Mouse (Mus musculus) erythroblast, embryonic 14.5 days (primary cell): ENCODE measurements at regions not wholly inside any gene's neighbourhood (a gene's known extent, or its start where the extent isn't known, plus 50 kb on each side); places are given as distances from the start of the nearest gene placed in this dataset.

Experiments
- H3K27me3 ChIP-seq: 2 replicates; pipeline ENCODE4 v1.6.1; 2012; ENCODE audit warnings: inconsistent platforms; ENCODE audit not compliant: control insufficient read depth
- H3K36me3 ChIP-seq: 2 replicates; pipeline ENCODE4 v1.6.1; 2012; ENCODE audit warnings: mild to moderate bottlenecking, inconsistent platforms; ENCODE audit not compliant: control insufficient read depth
- H3K4me1 ChIP-seq: 2 replicates; pipeline ENCODE4 v1.6.1; 2012; ENCODE audit warnings: inconsistent platforms; ENCODE audit not compliant: control insufficient read depth
- H3K4me3 ChIP-seq: replicated peaks from 2 replicates; pipeline ENCODE3; 2012; ENCODE audit warnings: moderate library complexity, mild to moderate bottlenecking, inconsistent platforms
- H3K9me3 ChIP-seq: 2 replicates; pipeline ENCODE4 v1.6.1; 2012; ENCODE audit warnings: low read length, inconsistent platforms, mixed read lengths; ENCODE audit not compliant: control insufficient read depth
- GATA1 ChIP-seq: IDR thresholded peaks from 2 replicates; pipeline ENCODE4 v1.6.1; 2012; ENCODE audit warnings: low read length, inconsistent platforms, mixed read lengths
- TAL1 ChIP-seq: IDR thresholded peaks from 3 replicates; pipeline ENCODE4 v1.6.1; 2012; ENCODE audit warnings: low read length, inconsistent platforms, mixed read lengths

DNA sequence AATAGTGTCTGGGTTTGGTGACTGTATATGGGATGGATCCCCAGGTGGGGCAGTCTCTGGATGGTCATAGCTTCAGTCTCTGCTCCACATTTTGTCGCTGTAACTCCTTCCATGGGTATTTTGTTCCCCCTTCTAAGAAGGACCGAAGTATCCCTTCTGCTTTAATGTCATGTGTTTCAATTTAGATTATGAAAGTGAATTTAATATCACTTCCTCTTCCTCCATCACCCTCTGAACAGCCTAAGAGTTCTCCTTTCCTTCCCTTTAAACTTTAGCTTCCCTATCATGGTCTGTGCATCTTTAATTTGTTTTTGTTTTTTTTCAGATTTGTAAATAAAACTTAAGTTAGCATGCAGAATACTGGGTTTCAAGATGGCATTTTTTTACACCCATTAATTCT, 211.0 kb upstream of the Phyhipl start:
- H3K4me1 ChIP-seq = no peaks in the 10 kb centered on the region
- H3K4me3 ChIP-seq = no peak overlapping the region
- TF ChIP-seq GATA1 = no peak
- TF ChIP-seq TAL1 = no peak
- H3K9me3 ChIP-seq = peaks cover 10% of the 10 kb centered on the region; the same call in 1 of the 2 replicates
- H3K36me3 ChIP-seq = no peaks in the 10 kb centered on the region
- no peaks in the 10 kb centered on the region for H3K27me3 ChIP-seq

DNA sequence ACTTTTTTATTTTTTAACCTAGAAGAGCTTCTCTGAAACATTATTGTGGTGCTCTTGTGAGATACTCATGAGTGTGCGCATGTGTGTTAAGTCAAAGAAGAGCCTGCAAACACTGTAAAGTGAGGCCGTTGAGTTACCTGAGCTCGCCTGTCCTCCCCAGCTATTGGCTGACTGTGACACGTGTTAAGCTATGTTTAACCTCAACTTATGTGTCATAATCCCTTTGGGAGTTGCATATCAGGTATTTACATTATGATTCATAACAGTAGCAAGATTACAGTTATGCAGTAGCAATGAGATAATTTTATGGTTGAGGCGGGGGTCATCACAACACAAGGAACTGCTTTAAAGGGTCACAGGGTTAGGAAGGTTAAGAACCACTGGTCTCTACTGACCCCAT, 208.9 kb upstream of the Phyhipl start:
- Histone ChIP-seq H3K9me3 (peaks cover 13% of the 10 kb centered on the region; the same call in 1 of the 2 replicates), H3K4me3 (no peak overlapping the region), H3K36me3 (no peaks in the 10 kb centered on the region), H3K27me3 (no peaks in the 10 kb centered on the region), H3K4me1 (no peaks in the 10 kb centered on the region)
- TF ChIP-seq TAL1 = no peak
- TF ChIP-seq GATA1 = no peak

DNA sequence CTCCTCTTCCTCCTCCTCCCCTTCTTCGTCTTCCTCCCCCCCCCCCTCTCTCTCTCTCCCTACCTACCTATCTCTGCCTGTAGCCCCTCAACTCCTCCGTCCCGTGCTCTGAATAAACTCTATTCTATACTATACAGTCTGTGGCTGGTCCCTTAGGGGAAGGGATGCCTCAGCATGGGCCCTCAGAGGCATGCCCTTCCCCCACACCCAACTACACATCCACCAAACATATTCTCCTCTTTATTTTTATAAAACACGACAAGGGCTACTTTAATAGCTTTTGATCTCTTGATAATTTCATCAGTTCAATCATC, 206.2 kb upstream of the Phyhipl start:
- no peak for TF ChIP-seq GATA1
- no peak for TF ChIP-seq TAL1

DNA sequence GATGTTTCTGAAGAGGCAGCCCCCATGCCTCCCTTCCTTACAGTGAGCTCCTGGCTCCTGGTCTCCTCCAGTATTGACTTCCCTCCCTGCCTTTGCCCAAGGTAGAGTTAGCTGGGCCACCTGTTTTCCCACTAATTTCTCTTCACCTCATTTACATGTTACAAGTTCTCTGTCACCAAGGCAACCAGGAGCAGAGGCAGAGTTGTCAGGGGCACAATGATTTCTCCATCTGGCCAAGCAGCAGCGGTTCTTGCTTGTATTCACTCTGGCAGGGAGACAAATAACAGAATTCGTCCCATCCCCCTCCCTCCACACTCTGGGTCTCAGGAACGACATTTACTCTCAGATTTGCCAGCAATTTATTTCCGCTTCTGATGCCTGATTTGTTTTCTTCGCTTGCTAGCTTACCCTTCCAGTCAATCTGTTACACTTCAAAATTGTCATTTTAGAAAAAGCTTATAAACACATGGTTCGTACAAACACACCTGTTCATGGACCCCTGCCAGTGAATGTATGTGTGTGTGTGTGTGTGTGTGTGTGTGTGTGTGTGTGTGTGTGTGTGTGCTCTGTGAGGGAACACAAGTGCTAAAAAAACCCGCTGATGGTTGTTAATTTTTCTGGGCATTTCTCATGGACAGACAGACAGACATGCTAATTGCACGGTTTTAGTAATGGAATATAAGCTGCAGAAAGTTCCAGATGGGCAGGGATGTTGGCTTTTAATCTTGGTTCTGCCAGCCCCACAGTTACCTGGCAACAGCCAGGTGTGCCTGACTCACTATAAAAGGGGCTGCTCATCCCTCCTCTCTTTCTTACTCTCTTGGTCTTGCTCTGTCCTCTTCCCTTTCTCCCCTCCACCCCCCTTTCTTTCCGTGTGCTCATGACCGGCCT, 205.6 kb upstream of the Phyhipl start:
- no peak for TF ChIP-seq GATA1
- no peak for TF ChIP-seq TAL1
- Histone ChIP-seq H3K36me3 (no peaks in the 10 kb centered on the region), H3K9me3 (peaks cover 24% of the 10 kb centered on the region), H3K4me1 (no peaks in the 10 kb centered on the region), H3K27me3 (no peaks in the 10 kb centered on the region), H3K4me3 (no peak overlapping the region)

More for the DNA sequence above, 206.2 kb upstream of the Phyhipl start:
- H3K4me3 ChIP-seq = no peak overlapping the region
- peaks cover 20% of the 10 kb centered on the region for H3K9me3 ChIP-seq
- H3K27me3 ChIP-seq = no peaks in the 10 kb centered on the region
- H3K4me1 ChIP-seq = no peaks in the 10 kb centered on the region
- H3K36me3 ChIP-seq = no peaks in the 10 kb centered on the region

DNA sequence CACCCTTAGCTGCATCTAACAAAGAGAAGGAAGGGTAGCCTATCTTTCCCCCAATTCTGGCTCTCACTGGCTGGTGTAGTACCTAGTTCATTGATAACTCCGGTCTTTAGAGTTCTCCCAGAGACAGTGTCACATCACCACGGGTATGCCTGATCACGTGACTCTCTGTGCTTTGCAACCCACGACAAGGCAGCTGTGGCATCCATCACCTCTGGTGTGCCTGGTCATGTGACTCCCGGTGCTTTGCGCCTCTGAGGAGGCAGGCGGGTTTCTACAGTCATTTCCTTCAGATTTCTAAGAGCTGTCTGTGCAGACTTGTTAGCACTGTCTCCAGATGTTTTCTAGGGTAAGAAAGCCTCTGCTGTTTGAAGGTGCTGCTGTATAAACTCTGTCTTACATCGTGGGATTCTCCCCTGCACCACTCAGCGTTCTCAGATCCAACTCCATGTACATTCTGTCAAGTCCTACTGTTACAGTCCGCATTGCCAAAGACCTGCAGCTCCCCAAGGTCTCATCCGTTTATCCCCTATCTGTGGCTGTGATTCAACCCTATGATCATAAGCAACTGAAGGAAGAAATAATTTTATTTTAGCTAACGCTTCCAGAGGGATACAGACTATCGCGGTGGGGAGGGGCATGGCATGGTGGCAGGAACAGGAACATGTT, 201.5 kb upstream of the Phyhipl start:
- H3K4me3 ChIP-seq = no peak overlapping the region
- H3K4me1 ChIP-seq = no peaks in the 10 kb centered on the region
- H3K27me3 ChIP-seq = no peaks in the 10 kb centered on the region
- TF ChIP-seq TAL1 = no peak
- no peak for TF ChIP-seq GATA1
- H3K36me3 ChIP-seq = no peaks in the 10 kb centered on the region
- H3K9me3 ChIP-seq = peaks cover 41% of the 10 kb centered on the region

DNA sequence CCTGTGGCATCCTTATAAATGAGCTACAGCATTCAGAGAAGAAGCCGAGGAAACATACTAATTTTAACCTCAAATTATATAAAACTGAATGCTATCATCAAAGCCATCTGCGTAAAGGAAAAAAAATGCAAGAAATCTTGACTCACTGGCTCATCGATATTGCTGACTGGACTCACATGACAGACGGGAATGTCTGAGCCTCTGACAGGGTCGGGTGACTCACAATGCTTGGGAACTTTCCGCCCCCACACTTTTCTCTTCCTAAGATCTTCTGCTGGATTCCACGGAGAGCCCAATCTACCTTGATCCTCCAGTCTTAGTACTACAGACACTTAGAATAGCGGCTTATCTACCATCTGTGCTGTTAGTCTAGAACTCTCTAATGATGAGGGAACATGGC, 200.2 kb upstream of the Phyhipl start:
- Histone ChIP-seq H3K9me3 (peaks cover 44% of the 10 kb centered on the region), H3K4me3 (no peak overlapping the region), H3K27me3 (no peaks in the 10 kb centered on the region), H3K4me1 (no peaks in the 10 kb centered on the region), H3K36me3 (no peaks in the 10 kb centered on the region)
- no peak for TF ChIP-seq GATA1
- TF ChIP-seq TAL1 = no peak

DNA sequence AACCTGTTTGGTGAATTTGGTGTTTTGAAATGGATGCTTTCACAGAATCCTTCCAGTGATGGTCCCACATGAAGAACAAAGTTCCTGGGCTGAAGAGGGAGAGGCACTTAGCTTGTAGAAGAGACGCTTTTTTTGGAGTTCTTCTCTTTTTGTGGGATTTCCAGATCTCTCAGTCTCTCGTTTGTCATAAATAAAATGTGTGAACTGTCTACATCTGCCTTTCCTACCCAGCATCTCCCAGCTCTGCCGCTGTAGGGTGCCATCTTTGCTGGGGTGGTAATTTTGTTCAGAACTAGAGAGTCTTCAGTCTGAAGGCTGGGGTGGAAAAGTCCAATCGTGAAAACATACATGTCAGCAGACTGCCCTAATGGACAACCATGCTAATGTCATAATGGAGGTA, 197.8 kb upstream of the Phyhipl start:
- Histone ChIP-seq H3K27me3 (no peaks in the 10 kb centered on the region), H3K4me1 (no peaks in the 10 kb centered on the region), H3K4me3 (no peak overlapping the region), H3K9me3 (peaks cover 50% of the 10 kb centered on the region), H3K36me3 (no peaks in the 10 kb centered on the region)
- TF ChIP-seq GATA1 = no peak
- no peak for TF ChIP-seq TAL1

DNA sequence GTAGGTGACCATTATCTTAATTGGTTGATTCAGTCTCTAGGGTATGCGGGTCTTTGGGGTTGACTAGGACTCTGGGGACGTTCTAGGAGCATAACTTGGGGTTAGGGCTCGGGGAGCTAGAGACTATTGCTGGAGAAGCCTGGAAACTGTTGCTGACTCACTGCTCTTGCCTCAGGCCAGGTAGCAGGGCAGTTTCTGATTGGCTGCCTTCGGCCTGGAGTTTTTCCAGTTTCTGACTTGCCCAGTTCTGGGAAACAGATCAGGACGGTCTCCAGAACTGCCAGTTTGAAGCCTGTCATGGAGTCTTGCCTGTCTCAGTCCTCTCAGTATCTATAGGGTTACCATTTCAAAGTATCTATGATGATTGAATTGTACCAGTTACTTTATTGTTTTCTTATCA, 192.4 kb upstream of the Phyhipl start:
- Histone ChIP-seq H3K9me3 (peaks cover 41% of the 10 kb centered on the region), H3K36me3 (no peaks in the 10 kb centered on the region), H3K4me1 (no peaks in the 10 kb centered on the region), H3K4me3 (no peak overlapping the region), H3K27me3 (no peaks in the 10 kb centered on the region)
- TF ChIP-seq GATA1 (no peak), TAL1 (no peak)

DNA sequence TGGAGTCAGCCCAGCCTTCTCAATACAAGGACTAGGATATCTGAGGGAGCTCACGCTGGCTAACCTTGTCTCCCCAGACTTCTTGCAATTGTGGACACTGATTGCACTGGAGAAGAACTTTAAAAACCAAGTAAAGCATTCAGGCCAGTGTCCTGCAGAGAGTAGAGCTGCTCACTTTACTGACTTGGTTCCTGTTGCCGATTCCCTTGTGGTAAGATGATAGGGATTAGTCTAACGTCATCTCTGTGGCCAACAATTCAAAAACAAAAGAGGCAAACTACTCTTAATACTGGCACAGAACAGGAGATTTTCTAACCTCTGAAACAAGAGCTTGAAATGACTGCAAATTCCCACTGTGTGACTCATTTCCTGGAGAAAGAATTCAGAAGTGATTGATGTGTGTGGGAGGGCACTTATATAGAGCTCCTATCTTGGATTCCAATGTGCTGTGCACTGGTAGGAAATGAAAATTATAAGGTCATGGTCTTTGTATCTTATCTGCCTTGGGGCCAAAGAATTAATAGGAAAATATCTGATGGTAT, 191.6 kb upstream of the Phyhipl start:
- no peaks in the 10 kb centered on the region for H3K27me3 ChIP-seq
- TF ChIP-seq TAL1 (no peak), GATA1 (no peak)
- H3K4me1 ChIP-seq = no peaks in the 10 kb centered on the region
- peaks cover 33% of the 10 kb centered on the region for H3K9me3 ChIP-seq
- no peaks in the 10 kb centered on the region for H3K36me3 ChIP-seq
- no peak overlapping the region for H3K4me3 ChIP-seq
